Mouse (Mus musculus): Measurements from ENCODE around the gene Atxn1. TPM values are rescaled to one million over a fixed set of nuclear protein-coding genes. Genes with fewer than 3 reads are reported as not detected.

Atxn1 gene
- total and polyA plus RNA-seq, 3 experiments, result 0.39 to 1.1 TPM; not detected in 1

- Histone ChIP-seq H3K4me3 (ENCODE audit: control insufficient read depth in 1 of 2, insufficient read depth in 1 of 2, low read depth in 2 of 2, low read length in 2 of 2) (no peak overlapping the region), H3K4me1 (ENCODE audit: control insufficient read depth in 1 of 2, insufficient read depth in 2 of 2, low read length in 2 of 2) (peaks cover 0 to 7% of the 10 kb centered on the region in 2 experiments; a peak in 1 of 4 replicates), H3K9me3 (replicated peaks; ENCODE audit: insufficient read depth, low read length) (no peaks in the 10 kb centered on the region), H3K27ac (ENCODE audit: control insufficient read depth, low read depth, low read length) (no peak overlapping the region), H3K36me3 (ENCODE audit: control insufficient read depth in 1 of 2, insufficient read depth in 2 of 2, low read length in 2 of 2) (peaks cover 0 to 5% of the 10 kb centered on the region in 2 experiments; a peak in 1 of 4 replicates), H3K79me2 (ENCODE audit: control insufficient read depth, insufficient read depth, low read length, poor library complexity) (no peaks in the 10 kb centered on the region), H3K27me3 (ENCODE audit: control insufficient read depth in 1 of 2, insufficient read depth in 2 of 2, low read length in 2 of 2) (no peaks in the 10 kb centered on the region), H3K9ac (ENCODE audit: control insufficient read depth, low read depth, low read length, poor library complexity, severe bottlenecking) (no peak overlapping the region)
- DNase-seq (ENCODE audit: low read depth, low spot score), result no peak
- TF ChIP-seq KAT2A (conservative IDR thresholded peaks at IDR 0.05; ENCODE audit: low read depth, low read length), result no peak
- no peak for TF ChIP-seq USF1 (IDR thresholded peaks at IDR 0.05; ENCODE audit: low read depth, low read length)
- no peak for TF ChIP-seq TBP (IDR thresholded peaks at IDR 0.05; ENCODE audit: low read depth, low read length)
- TF ChIP-seq BHLHE40 (IDR thresholded peaks at IDR 0.05; ENCODE audit: borderline replicate concordance, low read depth, low read length), result no peak
- TF ChIP-seq MEF2A (IDR thresholded peaks at IDR 0.05; ENCODE audit: extremely low read depth, insufficient replicate concordance, low read depth, low read length, poor library complexity, severe bottlenecking), result no peak
- no peak for TF ChIP-seq MYB (IDR thresholded peaks at IDR 0.05; ENCODE audit: low read depth, low read length)
- TF ChIP-seq MAZ (IDR thresholded peaks at IDR 0.05; ENCODE audit: low read depth, low read length), result no peak
- no peak for TF ChIP-seq CHD1 (IDR thresholded peaks at IDR 0.05; ENCODE audit: low read depth, low read length)
Measured at GRCm38 (mm10) chr13:45894234-45894633, 70.6 kb downstream of the Atxn1 start.

- H3K9me3 ChIP-seq (replicated peaks; ENCODE audit: insufficient read depth, low read length), result no peaks in the 10 kb centered on the region
- no peaks in the 10 kb centered on the region for H3K27me3 ChIP-seq (ENCODE audit: control insufficient read depth in 1 of 2, insufficient read depth in 2 of 2, low read length in 2 of 2)
- H3K36me3 ChIP-seq (ENCODE audit: control insufficient read depth in 1 of 2, insufficient read depth in 2 of 2, low read length in 2 of 2), result peaks cover 0 to 8% of the 10 kb centered on the region in 2 experiments; a peak in 1 of 4 replicates
- DNase-seq (ENCODE audit: low read depth, low spot score), result no peak
- H3K79me2 ChIP-seq (ENCODE audit: control insufficient read depth, insufficient read depth, low read length, poor library complexity), result no peaks in the 10 kb centered on the region
- no peak overlapping the region for H3K9ac ChIP-seq (ENCODE audit: control insufficient read depth, low read depth, low read length, poor library complexity, severe bottlenecking)
- TF ChIP-seq SIN3A (IDR thresholded peaks at IDR 0.05; ENCODE audit: low read length) (no peak), TAL1 (IDR thresholded peaks at IDR 0.05; ENCODE audit: low read length) (no peak), ETS1 (IDR thresholded peaks at IDR 0.05; ENCODE audit: low read depth, low read length) (no peak), ZNF384 (IDR thresholded peaks at IDR 0.05; ENCODE audit: low read depth, low read length) (no peak), GATA1 (IDR thresholded peaks at IDR 0.05; ENCODE audit: low read depth, low read length) (no peak), USF1 (IDR thresholded peaks at IDR 0.05; ENCODE audit: low read depth, low read length) (no peak)
- H3K27ac ChIP-seq (ENCODE audit: control insufficient read depth, low read depth, low read length), result no peak overlapping the region
- H3K4me3 ChIP-seq (ENCODE audit: control insufficient read depth in 1 of 2, insufficient read depth in 1 of 2, low read depth in 2 of 2, low read length in 2 of 2), result no peak overlapping the region
- H3K4me1 ChIP-seq (ENCODE audit: control insufficient read depth in 1 of 2, insufficient read depth in 2 of 2, low read length in 2 of 2), result peaks cover 0 to 7% of the 10 kb centered on the region in 2 experiments; a peak in 1 of 4 replicates
Measured at GRCm38 (mm10) chr13:45891073-45891472, 73.7 kb downstream of the Atxn1 start.
